Mouse (Mus musculus): ENCODE measurements around the gene Coa4.

DNA sequence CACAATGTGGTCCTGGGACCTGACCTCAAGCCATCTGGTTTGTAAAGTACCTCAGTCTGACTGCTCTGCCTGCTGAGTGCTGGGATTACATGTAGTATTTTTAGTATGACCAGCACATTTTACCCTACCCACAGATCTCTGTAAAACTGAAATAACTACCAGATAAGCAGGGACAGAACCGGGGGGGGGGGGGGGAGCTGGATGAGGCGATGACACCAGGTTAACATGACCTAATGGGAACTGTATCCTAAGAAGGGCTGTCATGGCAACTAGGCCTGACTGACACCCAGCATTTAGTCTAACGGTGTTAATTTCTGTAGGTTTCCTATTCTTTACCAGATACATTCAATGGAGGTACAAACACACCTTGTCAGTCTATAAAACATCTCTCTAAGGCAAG lies 12.9 kb downstream of the Coa4 start:
- TF ChIP-seq ZKSCAN1 (IDR thresholded peaks at IDR 0.05; ENCODE audit: low read depth, low read length): no peak
- TF ChIP-seq NRF1 (IDR thresholded peaks at IDR 0.05; ENCODE audit: insufficient read depth, low read depth, low read length, poor library complexity, severe bottlenecking): no peak
- TF ChIP-seq POLR2AphosphoS2 (IDR thresholded peaks at IDR 0.05; ENCODE audit: low read length): no peak
- no peak for TF ChIP-seq BHLHE40 (IDR thresholded peaks at IDR 0.05; ENCODE audit: borderline replicate concordance, low read depth, low read length)
- TF ChIP-seq MEF2A (IDR thresholded peaks at IDR 0.05; ENCODE audit: extremely low read depth, insufficient replicate concordance, low read depth, low read length, poor library complexity, severe bottlenecking): no peak
- no peak for TF ChIP-seq POLR2AphosphoS5 (IDR thresholded peaks at IDR 0.05; ENCODE audit: borderline replicate concordance, low read depth, low read length)
- no peak for TF ChIP-seq POLR2A (IDR thresholded peaks at IDR 0.05; ENCODE audit: control insufficient read depth in 1 of 2, insufficient read depth in 1 of 2, low read depth in 1 of 2, low read length in 2 of 2, poor library complexity in 1 of 2)
- TF ChIP-seq EP300 (IDR thresholded peaks at IDR 0.05; ENCODE audit: low read depth in 1 of 2, low read length in 2 of 2): no peak
